Mouse (Mus musculus) hindbrain, embryonic 11.5 days (tissue): Measurements from ENCODE around the gene Armc6. TPM values are rescaled to one million over a fixed set of nuclear protein-coding genes. Genes with fewer than 3 reads are reported as not detected.

Experiments
- ATAC-seq: fragments of 200-750 bp; cut with Nextera tagmentation; 2 replicates; pipeline ENCODE4 v1.8.0; 2017; ENCODE audit warnings: mild to moderate bottlenecking, moderate TSS enrichment, moderate library complexity; ENCODE audit not compliant: low FRiP score
- DNase-seq: peaks from one replicate; pipeline ENCODE4 v3.0.0-alpha.2; 2015; ENCODE audit warnings: low spot score
- H3K27ac ChIP-seq: fragments of 300-500 bp; sonication (generic); 2 replicates; pipeline ENCODE4 v1.5.1; 2014; ENCODE audit warnings: mild to moderate bottlenecking, low read depth, low read length
- H3K27me3 ChIP-seq: fragments of 300-500 bp; sonication (generic); 2 replicates; pipeline ENCODE4 v1.6.1; 2014; ENCODE audit warnings: mild to moderate bottlenecking, low read length, moderate library complexity, mixed read lengths; ENCODE audit not compliant: control insufficient read depth, insufficient read depth
- H3K36me3 ChIP-seq: fragments of 300-500 bp; sonication (generic); 2 replicates; pipeline ENCODE4 v1.6.1; 2014; ENCODE audit warnings: mild to moderate bottlenecking, low read length, moderate library complexity, mixed read lengths; ENCODE audit not compliant: control insufficient read depth, insufficient read depth
- H3K4me1 ChIP-seq: fragments of 300-500 bp; sonication (generic); replicated peaks from 2 replicates; pipeline ENCODE4 v1.6.1; 2014; ENCODE audit warnings: low read length, mixed read lengths; ENCODE audit not compliant: control insufficient read depth, insufficient read depth
- H3K4me2 ChIP-seq: fragments of 300-500 bp; sonication (generic); replicated peaks from 2 replicates; pipeline ENCODE4 v1.6.1; 2014; ENCODE audit warnings: mild to moderate bottlenecking, low read depth, low read length
- H3K4me3 ChIP-seq: fragments of 300-500 bp; sonication (generic); 2 replicates; pipeline ENCODE4 v1.5.1; 2014; ENCODE audit warnings: low read depth, low read length
- H3K9ac ChIP-seq: fragments of 300-500 bp; sonication (generic); 2 replicates; pipeline ENCODE4 v1.6.1; 2014; ENCODE audit warnings: low read depth, low read length
- H3K9me3 ChIP-seq: fragments of 300-500 bp; sonication (generic); 2 replicates; pipeline ENCODE4 v1.6.1; 2016; ENCODE audit warnings: low read length; ENCODE audit not compliant: control insufficient read depth
- WGBS: fragments of 180-500 bp; shearing (Covaris S2); extraction: QIAGEN DNeasy Blood & Tissue Kit; methylation state at CpG from one replicate; pipeline ENCODE4 v1.1.7; 2014; 5-methylcytosine and 5-hydroxymethylcytosine counted together
- polyA plus RNA-seq: library from polyadenylated mRNA; unstranded; fragments of >200 nt; fragmentation: Nextera tagmentation; extraction: Ambion mirVana; gene quantifications from 2 replicates; pipeline ENCODE4 v1.2.1, GENCODE M21; 2014

Gene Armc6
- polyA plus RNA-seq = 34.0 and 37.5 TPM in 2 replicates

- no peaks in the 10 kb centered on the region for H3K27me3 ChIP-seq
- ATAC-seq = peak; percentile 96
- peak within 1 kb of the TSS; percentile 92 for H3K9ac ChIP-seq
- peak; percentile 98 for DNase-seq
- WGBS = under 1% methylated on average over 61 of the region's 67 CpGs
- H3K36me3 ChIP-seq = 0 out of 2 replicates have a peak, but pooled peaks cover 6% of the 10 kb centered on the region
- H3K4me1 ChIP-seq = no peaks in the 10 kb centered on the region
- peak within 1 kb of the TSS; percentile 81 for H3K4me3 ChIP-seq
- H3K9me3 ChIP-seq = no peaks in the 10 kb centered on the region
- H3K27ac ChIP-seq = peak within 1 kb of the TSS; percentile 87
- H3K4me2 ChIP-seq = peak within 1 kb of the TSS; percentile 93
Measured at GRCm38 (mm10) chr8:70234080-70234780, at the start of gene Armc6, which contains the start of gene Sugp2. Gene Armc6 (minus strand): TSS chr8:70234466. Gene Sugp2 (plus strand): TSS chr8:70234226.

GRCm38 (mm10) chr8:70283136-70284077 lies 49.1 kb upstream of the Armc6 start:
- peak overlapping the region; percentile 91 for H3K4me3 ChIP-seq
- peak overlapping the region; percentile 68; the same call in 1 of the 2 replicates for H3K27ac ChIP-seq
- H3K4me2 ChIP-seq = peak overlapping the region; percentile 83
- ATAC-seq (peak; percentile 74), DNase-seq (peak; percentile 54)
- no peaks in the 10 kb centered on the region for H3K9me3 ChIP-seq
- peaks cover 15% of the 10 kb centered on the region for H3K36me3 ChIP-seq
- WGBS = under 1% methylated on average over 52 of the region's 55 CpGs
- H3K4me1 ChIP-seq = peaks cover 5% of the 10 kb centered on the region; the same call in 1 of the 2 replicates
- no peaks in the 10 kb centered on the region for H3K27me3 ChIP-seq
- peak overlapping the region; percentile 98 for H3K9ac ChIP-seq

- Histone ChIP-seq H3K9me3 (no peaks in the 10 kb centered on the region), H3K27ac (peak within 1 kb of the TSS; percentile 68; the same call in 1 of the 2 replicates), H3K4me2 (peak within 1 kb of the TSS; percentile 83), H3K4me3 (peak within 1 kb of the TSS; percentile 91), H3K4me1 (peaks cover 5% of the 10 kb centered on the region; the same call in 1 of the 2 replicates), H3K36me3 (peaks cover 13% of the 10 kb centered on the region), H3K9ac (peak within 1 kb of the TSS; percentile 98), H3K27me3 (no peaks in the 10 kb centered on the region)
- DNase-seq (peak; percentile 94), ATAC-seq (peak; percentile 90)
- WGBS = 1% methylated on average over 33 of the region's 36 CpGs
Measured at GRCm38 (mm10) chr8:70282603-70283135, 48.4 kb upstream of the Armc6 start, which contains the start of gene Homer3. Gene Homer3 (plus strand): TSS chr8:70282827.

- no peak for ATAC-seq
- no peak overlapping the region for H3K4me2 ChIP-seq
- H3K9me3 ChIP-seq = no peaks in the 10 kb centered on the region
- H3K27me3 ChIP-seq = no peaks in the 10 kb centered on the region
- DNase-seq = no peak
- H3K4me1 ChIP-seq = peaks cover 5% of the 10 kb centered on the region; the same call in 1 of the 2 replicates
- no peak overlapping the region for H3K27ac ChIP-seq
- H3K9ac ChIP-seq = no peak overlapping the region
- WGBS = 51% methylated on average over 3 of the region's 3 CpGs
- H3K36me3 ChIP-seq = peaks cover 3% of the 10 kb centered on the region
- no peak overlapping the region for H3K4me3 ChIP-seq
Measured at GRCm38 (mm10) chr8:70281001-70281400, 46.7 kb upstream of the Armc6 start.

- Histone ChIP-seq H3K27ac (no peak overlapping the region), H3K36me3 (no peaks in the 10 kb centered on the region), H3K9ac (no peak overlapping the region), H3K27me3 (no peaks in the 10 kb centered on the region), H3K4me3 (no peak overlapping the region), H3K4me1 (0 out of 2 replicates have a peak, but pooled peaks cover under 1% of the 10 kb centered on the region), H3K9me3 (no peaks in the 10 kb centered on the region), H3K4me2 (no peak overlapping the region)
- 70% methylated on average over 8 of the region's 8 CpGs for WGBS
- DNase-seq (no peak), ATAC-seq (no peak)
Measured at GRCm38 (mm10) chr8:70279266-70279665, 45.0 kb upstream of the Armc6 start.

- H3K27ac ChIP-seq = no peak overlapping the region
- H3K4me2 ChIP-seq = no peak overlapping the region
- no peak for ATAC-seq
- WGBS = 65% methylated on average over 14 of the region's 15 CpGs
- no peaks in the 10 kb centered on the region for H3K9me3 ChIP-seq
- H3K27me3 ChIP-seq = no peaks in the 10 kb centered on the region
- H3K9ac ChIP-seq = no peak overlapping the region
- H3K4me3 ChIP-seq = no peak overlapping the region
- no peaks in the 10 kb centered on the region for H3K36me3 ChIP-seq
- H3K4me1 ChIP-seq = no peaks in the 10 kb centered on the region
- DNase-seq = no peak
Measured at GRCm38 (mm10) chr8:70278175-70278574, 43.9 kb upstream of the Armc6 start.

GRCm38 (mm10) chr8:70276476-70276875 lies 42.2 kb upstream of the Armc6 start:
- Histone ChIP-seq H3K9ac (no peak overlapping the region), H3K27me3 (no peaks in the 10 kb centered on the region), H3K27ac (no peak overlapping the region), H3K9me3 (no peaks in the 10 kb centered on the region), H3K4me1 (no peaks in the 10 kb centered on the region), H3K36me3 (no peaks in the 10 kb centered on the region), H3K4me3 (no peak overlapping the region), H3K4me2 (no peak overlapping the region)
- ATAC-seq (no peak), DNase-seq (no peak)
- WGBS = 89% methylated on average over 3 of the region's 3 CpGs

- H3K27me3 ChIP-seq = no peaks in the 10 kb centered on the region
- no peaks in the 10 kb centered on the region for H3K9me3 ChIP-seq
- no peaks in the 10 kb centered on the region for H3K36me3 ChIP-seq
- ATAC-seq = no peak
- no peak overlapping the region for H3K9ac ChIP-seq
- H3K27ac ChIP-seq = no peak overlapping the region
- DNase-seq = no peak
- H3K4me3 ChIP-seq = no peak overlapping the region
- no peaks in the 10 kb centered on the region for H3K4me1 ChIP-seq
- no peak overlapping the region for H3K4me2 ChIP-seq
Measured at GRCm38 (mm10) chr8:70274350-70274749, 40.1 kb upstream of the Armc6 start.
